Mouse (Mus musculus): ENCODE results near the gene Tmed9. TPM values are rescaled to one million over a fixed set of nuclear protein-coding genes. Genes with fewer than 3 reads are reported as not detected.
"Not testable (repeated sequence)": the region's sequence is repeated elsewhere in the genome, so short reads cannot be mapped to it uniquely, and the experiment has no call there.

Gene Tmed9
- polyA plus RNA-seq, 1 experiment from 2014 or later: 110 TPM

DNA sequence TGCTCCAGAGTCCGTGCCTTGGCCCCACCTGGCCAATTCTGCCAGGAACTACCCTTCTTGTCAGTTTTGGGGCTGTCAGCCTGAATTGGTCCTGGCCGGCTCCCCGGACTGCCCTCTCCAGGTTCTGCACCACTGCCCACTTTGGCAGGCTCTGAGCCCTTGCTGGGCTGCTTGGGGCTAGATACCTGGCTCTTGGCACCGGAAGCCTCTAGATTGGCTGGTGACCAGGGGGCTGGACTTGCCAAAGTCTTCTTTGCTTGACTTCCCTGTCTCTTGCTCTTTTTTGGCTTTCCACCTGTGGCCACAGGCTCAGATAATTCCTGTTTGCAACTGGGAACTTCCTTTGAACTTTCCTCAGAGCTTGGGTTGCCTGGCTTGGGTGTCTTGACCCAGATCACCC is 30.6 kb upstream of the Tmed9 start:
- no peaks in the 10 kb centered on the region for H3K4me1 ChIP-seq
- 97% methylated on average over 4 of the region's 4 CpGs for WGBS
- no peak overlapping the region for H3K27ac ChIP-seq (replicated peaks)
- no peak for ATAC-seq (ENCODE audit: low FRiP score)
- H3K4me2 ChIP-seq: no peak overlapping the region
- no peak overlapping the region for H3K4me3 ChIP-seq (replicated peaks)
- H3K9me3 ChIP-seq (replicated peaks): no peaks in the 10 kb centered on the region
- H3K27me3 ChIP-seq (replicated peaks): no peaks in the 10 kb centered on the region
- H3K9ac ChIP-seq (replicated peaks): no peak overlapping the region
- peaks cover 99% of the 10 kb centered on the region for H3K36me3 ChIP-seq

DNA sequence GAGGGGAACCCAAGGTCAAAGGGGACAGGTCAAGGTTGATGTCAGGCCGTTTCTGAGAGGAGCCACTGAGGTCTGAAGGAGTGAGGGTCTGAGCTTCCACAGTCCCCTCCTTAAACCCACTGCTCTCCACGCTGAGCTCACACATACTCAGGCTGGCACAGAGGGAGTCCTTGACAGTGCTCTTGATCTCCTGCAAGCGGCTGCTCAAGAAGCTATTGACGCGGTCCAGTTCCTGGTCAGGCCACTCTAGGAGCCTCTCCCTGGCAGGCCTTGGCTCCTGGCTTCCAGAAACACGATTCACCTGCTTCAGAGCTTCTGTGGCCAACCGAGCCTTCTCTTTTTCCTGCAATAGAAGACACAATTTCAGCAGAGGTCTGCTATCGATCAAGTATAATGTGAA is 30.1 kb upstream of the Tmed9 start:
- Histone ChIP-seq H3K9me3 (replicated peaks) (no peaks in the 10 kb centered on the region), H3K27me3 (replicated peaks) (no peaks in the 10 kb centered on the region), H3K36me3 (peaks cover 99% of the 10 kb centered on the region), H3K27ac (replicated peaks) (no peak overlapping the region), H3K4me1 (no peaks in the 10 kb centered on the region), H3K4me2 (no peak overlapping the region), H3K4me3 (replicated peaks) (no peak overlapping the region), H3K9ac (replicated peaks) (no peak overlapping the region)
- 94% methylated on average over 8 of the region's 8 CpGs for WGBS
- no peak for ATAC-seq (ENCODE audit: low FRiP score)

DNA sequence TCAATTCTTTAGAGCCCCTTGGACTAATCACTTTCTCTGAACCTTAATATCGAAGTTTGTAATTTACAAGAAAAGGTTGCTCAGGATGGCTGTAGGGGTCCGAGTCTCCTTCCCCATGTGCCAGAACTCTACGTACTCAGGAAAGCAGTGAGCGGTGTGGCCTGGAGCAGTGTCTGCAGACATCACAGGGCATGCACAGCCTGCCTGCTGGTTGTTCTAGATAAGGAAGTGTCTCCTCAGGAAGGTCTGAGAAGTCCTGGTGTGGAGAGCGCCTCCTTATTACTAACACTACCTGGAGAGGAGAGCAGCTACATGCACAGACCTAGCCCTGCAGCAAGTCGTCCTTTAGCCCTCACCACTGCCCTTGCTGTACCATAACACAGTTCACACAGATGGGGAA is 28.7 kb upstream of the Tmed9 start:
- 92% methylated on average over 6 of the region's 6 CpGs for WGBS
- no peak for ATAC-seq (ENCODE audit: low FRiP score)

DNA sequence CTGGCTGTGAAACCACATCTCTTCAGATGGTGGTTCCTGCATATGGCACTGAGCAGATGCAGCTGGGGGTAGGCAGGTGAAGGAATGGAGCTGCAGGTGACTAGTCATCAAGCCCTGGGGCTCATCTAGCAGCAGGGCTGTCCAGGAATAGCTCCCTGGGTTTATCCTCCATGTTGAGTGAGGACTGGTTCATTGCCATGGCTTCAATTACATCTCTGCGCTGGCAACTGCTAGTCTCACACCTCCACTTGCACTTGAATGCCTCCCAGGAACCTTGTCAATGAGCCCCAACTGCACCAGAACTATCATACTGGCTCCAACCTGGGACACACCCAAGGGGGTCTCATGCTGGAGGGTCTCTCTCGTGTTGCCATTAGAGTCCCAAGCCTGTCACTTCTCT is 25.6 kb upstream of the Tmed9 start:
- Histone ChIP-seq H3K36me3 (peaks cover 92% of the 10 kb centered on the region), H3K9ac (replicated peaks) (no peak overlapping the region), H3K4me2 (no peak overlapping the region), H3K4me3 (replicated peaks) (no peak overlapping the region), H3K4me1 (no peaks in the 10 kb centered on the region), H3K27me3 (replicated peaks) (no peaks in the 10 kb centered on the region), H3K27ac (replicated peaks) (no peak overlapping the region), H3K9me3 (replicated peaks) (no peaks in the 10 kb centered on the region)
- no peak for ATAC-seq (ENCODE audit: low FRiP score)
- WGBS: 91% methylated on average over 2 of the region's 2 CpGs

More for the DNA sequence above, 28.7 kb upstream of the Tmed9 start:
- Histone ChIP-seq H3K4me1 (no peaks in the 10 kb centered on the region), H3K9me3 (replicated peaks) (no peaks in the 10 kb centered on the region), H3K27me3 (replicated peaks) (no peaks in the 10 kb centered on the region), H3K9ac (replicated peaks) (no peak overlapping the region), H3K4me3 (replicated peaks) (no peak overlapping the region), H3K27ac (replicated peaks) (no peak overlapping the region), H3K4me2 (no peak overlapping the region), H3K36me3 (peaks cover 97% of the 10 kb centered on the region)

DNA sequence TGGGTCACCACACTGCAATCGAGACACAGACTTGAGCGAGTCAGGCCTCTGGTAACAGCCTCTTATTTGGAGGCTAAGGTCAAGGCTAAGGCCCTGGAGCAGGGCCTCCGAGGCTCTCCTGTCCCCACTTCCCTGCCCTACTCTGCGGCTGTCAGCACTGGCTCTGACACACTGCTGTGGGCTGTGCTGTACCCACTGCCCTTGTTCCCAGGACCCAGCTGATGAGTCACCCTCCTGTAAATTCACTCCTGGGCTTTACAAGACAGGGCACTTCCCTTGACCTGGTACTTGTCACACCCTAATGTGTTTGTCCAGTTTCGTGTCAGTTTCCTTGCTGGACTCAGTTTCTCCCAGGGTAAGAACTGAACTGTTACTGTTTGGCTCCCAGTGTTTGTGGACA is 25.1 kb upstream of the Tmed9 start:
- ATAC-seq (ENCODE audit: low FRiP score): no peak
- no peaks in the 10 kb centered on the region for H3K27me3 ChIP-seq (replicated peaks)
- no peak overlapping the region for H3K27ac ChIP-seq (replicated peaks)
- no peak overlapping the region for H3K4me3 ChIP-seq (replicated peaks)
- H3K36me3 ChIP-seq: peaks cover 92% of the 10 kb centered on the region
- H3K4me2 ChIP-seq: no peak overlapping the region
- no peaks in the 10 kb centered on the region for H3K4me1 ChIP-seq
- 92% methylated on average over 5 of the region's 5 CpGs for WGBS
- no peaks in the 10 kb centered on the region for H3K9me3 ChIP-seq (replicated peaks)
- H3K9ac ChIP-seq (replicated peaks): no peak overlapping the region

DNA sequence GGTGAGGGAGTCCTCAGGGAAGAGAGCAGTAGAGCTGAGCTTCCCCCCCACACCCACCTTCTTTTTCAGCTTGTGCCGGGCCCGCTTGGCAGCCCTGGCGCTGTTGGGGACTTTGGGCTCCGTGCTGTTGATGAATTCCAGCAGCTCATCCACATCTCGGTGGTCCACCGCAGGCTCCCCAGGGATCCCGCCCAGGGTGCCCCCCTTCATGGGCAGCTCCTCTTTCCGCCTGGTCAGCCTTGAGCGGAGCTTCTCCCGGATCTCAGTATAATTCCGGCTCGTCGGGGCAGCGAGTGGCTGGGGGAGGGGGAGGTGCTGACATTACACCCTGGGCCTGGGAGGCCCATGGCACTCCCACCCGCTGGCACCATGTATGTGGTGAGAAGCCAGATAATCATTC is 24.5 kb upstream of the Tmed9 start:
- Histone ChIP-seq H3K4me3 (replicated peaks) (no peak overlapping the region), H3K9ac (replicated peaks) (no peak overlapping the region), H3K27ac (replicated peaks) (no peak overlapping the region), H3K9me3 (replicated peaks) (no peaks in the 10 kb centered on the region), H3K4me1 (no peaks in the 10 kb centered on the region), H3K4me2 (no peak overlapping the region), H3K27me3 (replicated peaks) (no peaks in the 10 kb centered on the region), H3K36me3 (peaks cover 91% of the 10 kb centered on the region)
- ATAC-seq (ENCODE audit: low FRiP score): no peak
- WGBS: 91% methylated on average over 15 of the region's 15 CpGs

DNA sequence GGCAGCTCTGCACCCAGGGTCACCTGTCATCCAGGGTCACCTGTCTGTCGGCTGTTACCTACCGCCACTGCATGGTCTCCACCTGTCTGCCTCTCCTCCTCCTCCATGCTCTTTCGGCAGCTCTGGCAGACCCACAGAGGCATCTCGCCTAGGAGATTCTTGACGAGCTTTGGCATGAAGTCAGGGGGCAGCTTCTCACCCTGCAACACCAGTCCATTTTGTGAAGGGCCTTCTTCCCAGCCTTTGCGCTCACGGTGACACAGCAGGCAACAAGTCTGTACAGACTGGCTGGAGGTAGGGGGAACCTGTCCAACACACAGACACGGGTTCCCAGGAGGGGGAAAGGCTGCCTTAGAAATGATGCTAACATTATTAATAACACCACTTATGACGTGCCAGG is 17.6 kb upstream of the Tmed9 start:
- no peak overlapping the region for H3K4me3 ChIP-seq (replicated peaks)
- H3K4me2 ChIP-seq: no peak overlapping the region
- H3K36me3 ChIP-seq: peaks cover 46% of the 10 kb centered on the region
- H3K27me3 ChIP-seq (replicated peaks): no peaks in the 10 kb centered on the region
- no peak overlapping the region for H3K9ac ChIP-seq (replicated peaks)
- ATAC-seq (ENCODE audit: low FRiP score): no peak
- H3K27ac ChIP-seq (replicated peaks): no peak overlapping the region
- no peaks in the 10 kb centered on the region for H3K9me3 ChIP-seq (replicated peaks)
- WGBS: 92% methylated on average over 9 of the region's 9 CpGs
- H3K4me1 ChIP-seq: no peaks in the 10 kb centered on the region

DNA sequence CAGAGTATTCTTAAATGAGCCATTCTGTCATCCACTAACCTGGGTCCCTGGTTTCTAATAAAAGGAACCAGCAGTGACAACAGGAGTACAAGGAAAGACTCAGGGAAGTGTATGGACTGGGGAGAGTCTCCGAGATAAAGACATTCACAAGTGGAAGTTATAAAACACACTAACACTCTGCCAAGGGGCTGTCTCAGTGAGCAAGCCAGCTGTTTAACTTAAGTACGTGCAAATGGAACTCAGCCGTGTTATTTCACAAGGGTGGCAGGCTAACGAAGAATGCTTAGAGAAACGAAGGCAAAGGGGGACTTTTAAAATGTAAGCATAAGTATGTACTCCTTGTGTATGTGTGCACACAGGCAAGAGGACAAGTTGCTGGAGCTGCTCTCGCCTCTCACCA is 16.0 kb upstream of the Tmed9 start:
- peaks cover 31% of the 10 kb centered on the region for H3K36me3 ChIP-seq
- no peak overlapping the region for H3K9ac ChIP-seq (replicated peaks)
- WGBS: 77% methylated on average over 6 of the region's 6 CpGs

DNA sequence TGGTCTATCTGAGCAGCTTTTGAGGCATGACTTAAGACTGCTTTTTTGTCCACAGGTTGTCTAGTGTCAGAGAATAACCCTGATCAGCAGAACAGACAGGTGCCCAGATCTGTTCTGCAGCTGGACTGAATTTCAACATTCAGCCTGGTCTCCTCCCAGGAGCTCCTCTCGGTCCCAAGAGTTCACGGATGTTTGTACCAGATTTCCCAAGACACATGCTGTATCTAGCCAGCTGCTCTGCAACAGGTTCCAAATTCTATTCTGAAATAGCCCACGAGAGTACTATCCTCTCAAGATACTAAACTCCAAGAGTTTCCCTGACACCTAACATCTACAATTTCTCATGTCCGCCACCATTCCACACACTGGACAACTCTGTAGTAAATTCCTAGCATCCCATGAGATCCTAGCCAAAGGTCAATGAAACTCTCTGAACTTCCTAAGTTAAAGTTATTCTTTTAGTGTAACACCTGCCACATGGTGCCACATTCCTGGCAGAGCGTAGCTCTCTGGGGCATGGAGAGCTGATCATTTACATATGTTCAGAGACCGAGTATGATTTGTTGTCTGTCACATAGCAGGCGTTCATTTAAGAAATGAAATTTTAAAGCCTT is 10.2 kb upstream of the Tmed9 start:
- WGBS: 83% methylated on average over 7 of the region's 7 CpGs
- ATAC-seq (ENCODE audit: low FRiP score): no peak
- no peak overlapping the region for H3K27ac ChIP-seq (replicated peaks)

More for the DNA sequence above, 16.0 kb upstream of the Tmed9 start:
- Histone ChIP-seq H3K27ac (replicated peaks) (no peak overlapping the region), H3K27me3 (replicated peaks) (no peaks in the 10 kb centered on the region), H3K4me1 (no peaks in the 10 kb centered on the region), H3K9me3 (replicated peaks) (no peaks in the 10 kb centered on the region), H3K4me2 (no peak overlapping the region), H3K4me3 (replicated peaks) (no peak overlapping the region)
- ATAC-seq (ENCODE audit: low FRiP score): no peak

DNA sequence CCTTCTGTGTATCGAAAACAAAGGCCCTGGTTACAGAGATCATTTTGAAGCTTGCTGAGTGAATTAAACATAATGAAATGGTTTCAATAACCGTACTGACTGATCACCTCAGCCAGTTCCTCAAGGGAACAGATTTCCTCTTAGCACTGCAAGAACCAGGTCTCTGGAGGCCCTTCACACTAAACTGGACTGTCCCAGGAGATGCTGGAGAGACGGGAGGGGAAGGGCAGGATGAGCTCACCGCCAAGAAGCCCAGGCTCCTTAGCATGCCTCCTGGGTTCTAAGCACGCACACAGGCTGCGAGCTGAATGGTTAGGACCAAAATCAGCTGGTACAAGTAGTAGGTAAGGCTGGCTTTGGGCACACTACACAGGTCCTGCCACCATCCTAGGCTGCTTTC is 6.5 kb upstream of the Tmed9 start:
- Histone ChIP-seq H3K4me3 (replicated peaks) (no peak overlapping the region), H3K4me2 (no peak overlapping the region), H3K9me3 (replicated peaks) (no peaks in the 10 kb centered on the region), H3K27ac (replicated peaks) (no peak overlapping the region), H3K4me1 (peaks cover 48% of the 10 kb centered on the region), H3K36me3 (0 out of 2 replicates have a peak, but pooled peaks cover 4% of the 10 kb centered on the region), H3K9ac (replicated peaks) (no peak overlapping the region), H3K27me3 (replicated peaks) (no peaks in the 10 kb centered on the region)
- ATAC-seq (ENCODE audit: low FRiP score): no peak
- 71% methylated on average over 6 of the region's 6 CpGs for WGBS

More for the DNA sequence above, 10.2 kb upstream of the Tmed9 start:
- Histone ChIP-seq H3K9ac (replicated peaks) (no peak overlapping the region), H3K4me3 (replicated peaks) (no peak overlapping the region), H3K4me2 (no peak overlapping the region), H3K9me3 (replicated peaks) (no peaks in the 10 kb centered on the region), H3K4me1 (peaks cover 28% of the 10 kb centered on the region), H3K36me3 (peaks cover 4% of the 10 kb centered on the region; the same call in 1 of the 2 replicates), H3K27me3 (replicated peaks) (no peaks in the 10 kb centered on the region)

DNA sequence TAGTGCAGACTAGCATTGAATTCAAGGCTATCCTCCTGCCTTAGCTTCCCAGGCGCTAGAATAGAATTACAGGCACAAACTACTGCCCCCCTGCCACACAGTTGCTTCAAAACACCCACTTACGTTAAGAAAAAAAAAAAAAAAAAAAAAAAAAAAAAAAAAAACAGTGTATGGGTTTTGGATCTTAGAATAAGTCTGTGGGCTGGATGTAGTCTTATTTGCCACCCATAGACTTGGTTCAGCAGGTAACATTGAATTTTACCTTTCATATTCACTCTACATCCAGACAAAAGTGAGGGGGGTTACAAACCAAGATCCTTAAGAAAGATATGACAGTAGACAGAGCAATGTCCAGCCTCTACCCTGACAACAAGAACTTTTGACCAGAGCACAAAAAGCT is 5.6 kb upstream of the Tmed9 start:
- H3K9me3 ChIP-seq (replicated peaks): no peaks in the 10 kb centered on the region
- H3K36me3 ChIP-seq: 0 out of 2 replicates have a peak, but pooled peaks cover 4% of the 10 kb centered on the region
- no peaks in the 10 kb centered on the region for H3K27me3 ChIP-seq (replicated peaks)
- H3K9ac ChIP-seq (replicated peaks): no peak overlapping the region
- 85% methylated on average over 2 of the region's 2 CpGs for WGBS
- H3K4me2 ChIP-seq: no peak overlapping the region
- no peak for ATAC-seq (ENCODE audit: low FRiP score)
- no peak overlapping the region for H3K4me3 ChIP-seq (replicated peaks)
- H3K27ac ChIP-seq (replicated peaks): no peak overlapping the region
- peaks cover 52% of the 10 kb centered on the region for H3K4me1 ChIP-seq

DNA sequence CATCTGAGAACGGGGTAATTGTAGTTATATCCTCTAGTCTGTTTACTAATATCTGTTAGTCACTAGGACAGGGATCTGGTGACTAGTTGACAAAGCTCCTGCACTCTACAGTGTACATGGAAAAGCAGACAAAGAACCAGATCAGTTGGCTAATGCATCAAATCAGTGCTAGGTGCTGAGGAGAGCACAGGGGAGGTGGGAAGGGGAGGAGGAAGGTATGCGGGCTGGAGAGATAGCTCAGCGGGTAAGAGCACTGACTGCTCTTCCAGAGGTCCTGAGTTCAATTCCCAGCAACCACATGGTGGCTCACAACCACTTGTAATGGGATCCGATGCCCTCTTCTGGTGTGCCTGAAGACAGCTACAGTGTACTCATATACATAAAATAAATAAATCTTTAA is 5.0 kb upstream of the Tmed9 start:
- not testable (repeated sequence) for H3K27ac ChIP-seq (replicated peaks); H3K36me3 ChIP-seq; ATAC-seq (ENCODE audit: low FRiP score); H3K27me3 ChIP-seq (replicated peaks); H3K9ac ChIP-seq (replicated peaks); H3K9me3 ChIP-seq (replicated peaks); H3K4me2 ChIP-seq; H3K4me3 ChIP-seq (replicated peaks)
- H3K4me1 ChIP-seq: peaks cover 46% of the 10 kb centered on the region
- WGBS: 90% methylated on average over 4 of the region's 4 CpGs
